Mouse (Mus musculus) G1E (cell line): Measurements from ENCODE around the gene Spout1.

Experiments
- CTCF ChIP-seq: IDR thresholded peaks from 2 replicates; pipeline ENCODE4 v1.5.1; 2012; ENCODE audit warnings: low read depth, low read length, inconsistent platforms, mixed read lengths
- GATA1 ChIP-seq: IDR thresholded peaks from 2 replicates; pipeline ENCODE4 v1.6.1; 2012; ENCODE audit warnings: borderline replicate concordance, low read length, inconsistent platforms, mixed read lengths
- GATA2 ChIP-seq: IDR thresholded peaks from 2 replicates; pipeline ENCODE4 v1.6.1; 2012; ENCODE audit warnings: low read depth, low read length, inconsistent platforms, borderline replicate concordance
- POLR2AphosphoS5 ChIP-seq: IDR thresholded peaks from 2 replicates; pipeline ENCODE4 v1.6.1; 2012; ENCODE audit warnings: low read depth, low read length, inconsistent platforms; ENCODE audit not compliant: insufficient replicate concordance
- TAL1 ChIP-seq: conservative IDR thresholded peaks from 2 replicates; pipeline ENCODE4 v1.6.1; 2012; ENCODE audit warnings: low read depth, low read length, inconsistent platforms, mixed read lengths

GRCm38 (mm10) chr2:30166677-30167076, 11.6 kb downstream of the Spout1 start:
- TF ChIP-seq CTCF (no peak), GATA1 (no peak), TAL1 (no peak), POLR2AphosphoS5 (no peak), GATA2 (no peak)
